Mouse (Mus musculus): ENCODE results near the gene Pmf1. TPM values are rescaled to one million over a fixed set of nuclear protein-coding genes. Genes with fewer than 3 reads are reported as not detected.
"Not testable (repeated sequence)": the region's sequence is repeated elsewhere in the genome, so short reads cannot be mapped to it uniquely, and the experiment has no call there.

Gene Pmf1
- polyA plus RNA-seq, 1 experiment from 2014 or later: 30.6 TPM

DNA sequence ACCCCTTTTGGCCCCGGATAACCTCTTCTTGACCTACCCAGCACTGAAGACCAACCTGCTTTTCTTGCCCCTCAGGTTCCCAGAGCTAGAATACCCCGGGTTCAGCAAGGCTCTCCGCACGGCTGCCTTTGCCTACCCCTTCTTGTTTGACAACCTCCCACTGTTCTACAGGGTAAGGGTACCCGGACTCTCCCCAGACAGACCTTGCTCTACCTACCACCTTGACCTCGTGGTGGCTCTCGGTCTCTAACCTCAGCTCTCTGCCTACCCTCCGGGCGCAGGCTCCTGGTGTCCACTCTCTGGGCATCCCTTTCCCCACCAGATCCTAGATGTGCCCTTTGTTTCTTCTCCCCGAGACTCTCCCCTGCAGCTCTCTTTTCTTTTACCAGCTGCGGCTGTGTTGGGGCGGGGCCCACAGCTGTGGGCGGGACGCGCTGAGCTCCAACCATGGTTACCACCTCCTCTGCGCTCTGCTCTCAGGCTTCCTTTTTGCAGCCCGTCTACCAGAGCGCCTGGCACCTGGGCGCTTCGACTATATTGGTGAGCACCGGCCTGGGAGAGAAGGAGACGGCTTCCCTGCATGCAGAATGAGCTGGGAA lies 43.2 kb downstream of the Pmf1 start:
- H3K9ac ChIP-seq (ENCODE audit: low read depth, low read length): peak overlapping the region; percentile 27; the same call in 1 of the 2 replicates
- H3K4me2 ChIP-seq (ENCODE audit: low read length): peak overlapping the region; percentile 39
- peak overlapping the region; percentile 25 for H3K4me3 ChIP-seq (ENCODE audit: low read length)
- H3K27ac ChIP-seq (ENCODE audit: low read depth, low read length); H3K4me1 ChIP-seq (ENCODE audit: control insufficient read depth, insufficient read depth, low read depth, low read length); H3K27me3 ChIP-seq (replicated peaks; ENCODE audit: control insufficient read depth, insufficient read depth, low read length); H3K9me3 ChIP-seq (ENCODE audit: control insufficient read depth, low read length); H3K36me3 ChIP-seq (ENCODE audit: control insufficient read depth, insufficient read depth, low read length): not testable (repeated sequence)
- peak; percentile 81 for ATAC-seq
- 0% methylated on average over 17 of the region's 22 CpGs for WGBS

- no peaks in the 10 kb centered on the region for H3K4me1 ChIP-seq (ENCODE audit: control insufficient read depth, insufficient read depth, low read depth, low read length)
- H3K9ac ChIP-seq (ENCODE audit: low read depth, low read length): no peak overlapping the region
- no peak overlapping the region for H3K4me3 ChIP-seq (ENCODE audit: low read length)
- ATAC-seq: no peak
- H3K36me3 ChIP-seq (ENCODE audit: control insufficient read depth, insufficient read depth, low read length): peaks cover 13% of the 10 kb centered on the region; the same call in 1 of the 2 replicates
- no peak overlapping the region for H3K4me2 ChIP-seq (ENCODE audit: low read length)
- peaks cover 6% of the 10 kb centered on the region; the same call in 1 of the 2 replicates for H3K9me3 ChIP-seq (ENCODE audit: control insufficient read depth, low read length)
- H3K27ac ChIP-seq (ENCODE audit: low read depth, low read length): no peak overlapping the region
- WGBS: 41% methylated on average over 34 of the region's 34 CpGs
- peaks cover 4% of the 10 kb centered on the region; the same call in 1 of the 2 replicates for H3K27me3 ChIP-seq (replicated peaks; ENCODE audit: control insufficient read depth, insufficient read depth, low read length)
Measured at GRCm38 (mm10) chr3:88365705-88366361, 44.3 kb downstream of the Pmf1 start.

DNA sequence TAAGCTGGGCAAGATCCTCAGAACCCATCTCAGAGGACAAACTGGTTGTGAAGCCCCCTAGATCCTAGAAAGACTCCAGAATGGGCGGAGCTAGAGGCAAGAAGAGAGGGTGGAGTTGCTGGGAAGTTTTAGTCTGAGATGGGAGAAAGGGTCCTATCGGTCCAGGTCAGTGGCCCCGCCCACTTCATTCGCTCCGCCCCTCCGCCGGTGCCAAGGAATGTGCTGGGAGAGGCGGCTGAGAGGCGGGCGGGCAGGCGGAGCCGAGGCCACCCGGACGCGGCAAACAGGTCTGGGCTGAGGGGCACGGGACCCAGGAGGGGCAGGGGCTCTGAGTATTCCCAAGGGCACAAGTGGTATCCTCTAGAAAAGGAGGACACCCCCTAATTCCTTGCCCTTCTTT lies 45.8 kb downstream of the Pmf1 start, which contains the start of gene Paqr6:
Paqr6 (plus strand) TSS at position 248 of the 400 bp plus-strand sequence.
- Histone ChIP-seq H3K4me3 (ENCODE audit: low read length) (no peak within 1 kb of the TSS), H3K27ac (ENCODE audit: low read depth, low read length) (peak within 1 kb of the TSS; percentile 35; the same call in 1 of the 2 replicates), H3K4me1 (ENCODE audit: control insufficient read depth, insufficient read depth, low read depth, low read length) (no peaks in the 10 kb centered on the region), H3K9ac (ENCODE audit: low read depth, low read length) (no peak within 1 kb of the TSS), H3K36me3 (ENCODE audit: control insufficient read depth, insufficient read depth, low read length) (peaks cover 23% of the 10 kb centered on the region), H3K4me2 (ENCODE audit: low read length) (peak within 1 kb of the TSS; percentile 8; the same call in 1 of the 2 replicates), H3K9me3 (ENCODE audit: control insufficient read depth, low read length) (no peaks in the 10 kb centered on the region), H3K27me3 (replicated peaks; ENCODE audit: control insufficient read depth, insufficient read depth, low read length) (peaks cover 4% of the 10 kb centered on the region; the same call in 1 of the 2 replicates)
- ATAC-seq: no peak
- WGBS: under 1% methylated on average over 13 of the region's 16 CpGs

DNA sequence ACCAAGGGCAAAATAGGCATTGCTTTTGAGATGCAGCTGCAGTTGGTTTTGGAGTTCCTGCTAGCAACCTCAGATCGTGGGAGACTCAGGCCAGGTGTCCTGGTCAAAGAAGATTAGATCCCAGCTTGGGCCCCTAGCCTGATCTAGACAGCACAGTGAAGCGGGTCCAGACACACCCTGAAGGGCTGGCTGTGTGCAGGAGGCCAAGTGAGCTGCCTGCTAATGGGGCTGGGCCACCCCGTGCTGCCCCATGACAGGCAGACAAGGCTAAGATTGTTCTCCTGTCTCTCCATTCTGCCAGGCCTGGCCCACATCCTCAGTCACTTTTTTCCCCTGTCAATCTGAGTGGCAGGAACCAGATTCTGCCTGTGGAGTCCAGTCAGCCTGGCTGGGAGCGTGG lies 46.4 kb downstream of the Pmf1 start:
- Histone ChIP-seq H3K4me2 (ENCODE audit: low read length) (no peak overlapping the region), H3K27me3 (replicated peaks; ENCODE audit: control insufficient read depth, insufficient read depth, low read length) (peaks cover 4% of the 10 kb centered on the region; the same call in 1 of the 2 replicates), H3K4me1 (ENCODE audit: control insufficient read depth, insufficient read depth, low read depth, low read length) (no peaks in the 10 kb centered on the region), H3K36me3 (ENCODE audit: control insufficient read depth, insufficient read depth, low read length) (peaks cover 28% of the 10 kb centered on the region), H3K4me3 (ENCODE audit: low read length) (no peak overlapping the region), H3K27ac (ENCODE audit: low read depth, low read length) (peak overlapping the region; percentile 35; the same call in 1 of the 2 replicates), H3K9me3 (ENCODE audit: control insufficient read depth, low read length) (no peaks in the 10 kb centered on the region), H3K9ac (ENCODE audit: low read depth, low read length) (no peak overlapping the region)
- 42% methylated on average over 4 of the region's 4 CpGs for WGBS
- ATAC-seq: peak; percentile 45; the same call in 1 of the 2 replicates

DNA sequence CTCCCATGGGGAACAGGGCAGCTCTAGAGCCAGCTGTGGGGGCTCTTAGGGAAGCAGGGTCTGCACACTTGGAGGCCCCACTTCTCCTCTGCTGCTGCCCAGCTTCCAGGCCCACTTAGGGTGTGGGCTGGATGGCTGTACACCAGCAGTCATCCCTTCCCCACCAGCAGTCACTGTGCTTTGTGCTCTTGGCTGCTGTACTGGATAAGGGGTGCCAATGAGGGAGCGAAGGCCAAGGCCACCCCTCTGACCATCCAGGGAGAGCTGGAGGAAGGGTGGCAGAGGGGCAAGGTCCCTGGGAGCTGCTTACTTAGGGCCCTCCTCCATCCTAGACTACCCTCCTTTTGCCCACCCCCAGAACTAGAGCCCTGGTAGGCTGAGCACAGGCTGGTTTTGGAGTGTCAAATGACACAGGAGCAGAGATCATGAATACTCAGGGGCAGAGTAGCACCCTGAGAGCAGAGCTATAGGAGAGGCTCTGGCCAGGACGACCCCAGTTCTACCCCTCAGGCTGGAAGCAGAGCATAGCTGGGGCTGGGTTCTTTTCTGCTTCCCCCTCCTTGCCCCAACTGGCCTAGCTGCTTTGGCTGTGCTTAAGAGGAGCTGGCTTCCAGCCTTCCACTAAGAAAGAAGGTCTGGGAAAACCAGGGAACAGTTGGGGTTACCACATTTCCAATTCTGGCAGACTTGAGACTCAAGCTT lies 48.4 kb downstream of the Pmf1 start:
- H3K36me3 ChIP-seq (ENCODE audit: control insufficient read depth, insufficient read depth, low read length): peaks cover 41% of the 10 kb centered on the region
- ATAC-seq: no peak
- H3K4me2 ChIP-seq (ENCODE audit: low read length): no peak overlapping the region
- WGBS: 87% methylated on average over 2 of the region's 2 CpGs
- no peaks in the 10 kb centered on the region for H3K9me3 ChIP-seq (ENCODE audit: control insufficient read depth, low read length)
- no peaks in the 10 kb centered on the region for H3K4me1 ChIP-seq (ENCODE audit: control insufficient read depth, insufficient read depth, low read depth, low read length)
- no peak overlapping the region for H3K27ac ChIP-seq (ENCODE audit: low read depth, low read length)
- H3K9ac ChIP-seq (ENCODE audit: low read depth, low read length): no peak overlapping the region
- H3K4me3 ChIP-seq (ENCODE audit: low read length): no peak overlapping the region
- peaks cover 4% of the 10 kb centered on the region; the same call in 1 of the 2 replicates for H3K27me3 ChIP-seq (replicated peaks; ENCODE audit: control insufficient read depth, insufficient read depth, low read length)

GRCm38 (mm10) chr3:88361096-88361495 lies 49.0 kb downstream of the Pmf1 start:
- 84% methylated on average over 6 of the region's 6 CpGs for WGBS
- no peak for ATAC-seq

GRCm38 (mm10) chr3:88359989-88360388 lies 50.1 kb downstream of the Pmf1 start:
- Histone ChIP-seq H3K27ac (ENCODE audit: low read depth, low read length) (no peak overlapping the region), H3K27me3 (replicated peaks; ENCODE audit: control insufficient read depth, insufficient read depth, low read length) (no peaks in the 10 kb centered on the region), H3K9me3 (ENCODE audit: control insufficient read depth, low read length) (no peaks in the 10 kb centered on the region), H3K4me1 (ENCODE audit: control insufficient read depth, insufficient read depth, low read depth, low read length) (no peaks in the 10 kb centered on the region), H3K4me2 (ENCODE audit: low read length) (no peak overlapping the region), H3K9ac (ENCODE audit: low read depth, low read length) (no peak overlapping the region), H3K36me3 (ENCODE audit: control insufficient read depth, insufficient read depth, low read length) (peaks cover 54% of the 10 kb centered on the region), H3K4me3 (ENCODE audit: low read length) (no peak overlapping the region)
- ATAC-seq: no peak
- 75% methylated on average over 3 of the region's 3 CpGs for WGBS

More at GRCm38 (mm10) chr3:88361096-88361495, 49.0 kb downstream of the Pmf1 start:
- Histone ChIP-seq H3K27ac (ENCODE audit: low read depth, low read length) (no peak overlapping the region), H3K27me3 (replicated peaks; ENCODE audit: control insufficient read depth, insufficient read depth, low read length) (peaks cover 3% of the 10 kb centered on the region; the same call in 1 of the 2 replicates), H3K4me3 (ENCODE audit: low read length) (no peak overlapping the region), H3K4me2 (ENCODE audit: low read length) (no peak overlapping the region), H3K4me1 (ENCODE audit: control insufficient read depth, insufficient read depth, low read depth, low read length) (no peaks in the 10 kb centered on the region), H3K9ac (ENCODE audit: low read depth, low read length) (no peak overlapping the region), H3K9me3 (ENCODE audit: control insufficient read depth, low read length) (no peaks in the 10 kb centered on the region), H3K36me3 (ENCODE audit: control insufficient read depth, insufficient read depth, low read length) (peaks cover 45% of the 10 kb centered on the region)

DNA sequence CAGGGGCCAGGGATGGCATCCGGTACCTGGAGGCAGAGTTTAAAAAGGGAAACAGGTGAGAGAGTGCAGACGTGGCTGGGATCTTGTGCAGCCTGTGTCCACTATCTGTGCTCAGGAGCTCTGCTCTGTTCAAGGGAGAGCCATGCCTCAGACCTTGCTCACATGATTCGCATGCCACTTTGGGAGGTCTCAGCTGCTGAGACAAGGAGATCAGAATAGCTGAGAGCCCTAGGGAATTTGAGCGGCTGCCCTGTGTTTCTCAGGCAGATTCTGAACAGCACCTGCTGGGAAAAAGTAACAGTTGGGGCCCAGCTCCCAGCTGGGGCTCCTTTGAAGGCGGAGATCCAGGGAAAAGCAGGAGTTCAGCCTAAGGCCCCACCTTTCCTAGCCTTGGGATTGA lies 50.5 kb downstream of the Pmf1 start:
- Histone ChIP-seq H3K36me3 (ENCODE audit: control insufficient read depth, insufficient read depth, low read length) (peaks cover 54% of the 10 kb centered on the region), H3K9ac (ENCODE audit: low read depth, low read length) (no peak overlapping the region), H3K27me3 (replicated peaks; ENCODE audit: control insufficient read depth, insufficient read depth, low read length) (no peaks in the 10 kb centered on the region), H3K4me1 (ENCODE audit: control insufficient read depth, insufficient read depth, low read depth, low read length) (no peaks in the 10 kb centered on the region), H3K27ac (ENCODE audit: low read depth, low read length) (no peak overlapping the region), H3K4me2 (ENCODE audit: low read length) (no peak overlapping the region), H3K9me3 (ENCODE audit: control insufficient read depth, low read length) (no peaks in the 10 kb centered on the region), H3K4me3 (ENCODE audit: low read length) (no peak overlapping the region)
- ATAC-seq: no peak
- WGBS: 58% methylated on average over 5 of the region's 5 CpGs
